Mouse (Mus musculus) C2C12 (cell line): ENCODE data around the gene Chrm5. TPM values are rescaled to one million over a fixed set of nuclear protein-coding genes. Genes with fewer than 3 reads are reported as not detected.

Experiments
- H3K27me3 ChIP-seq: one replicate; pipeline ENCODE4 v1.6.1; 2011; ENCODE audit not compliant: control insufficient read depth, insufficient read depth, insufficient read length
- H3K36me3 ChIP-seq: one replicate; pipeline ENCODE4 v1.6.1; 2011; ENCODE audit not compliant: control insufficient read depth, insufficient read depth
- H3K4me3 ChIP-seq: one replicate; pipeline ENCODE4 v1.5.1; 2011; ENCODE audit warnings: mild to moderate bottlenecking, control low read depth; ENCODE audit not compliant: poor library complexity, insufficient read depth, severe bottlenecking
- H3K79me2 ChIP-seq: one replicate; pipeline ENCODE4 v1.6.1; 2011; ENCODE audit not compliant: control insufficient read depth, insufficient read depth
- H3K79me3 ChIP-seq: one replicate; pipeline ENCODE4 v1.6.1; 2011; ENCODE audit warnings: low read depth, control low read depth
- H3ac ChIP-seq: one replicate; pipeline ENCODE3; 2011; ENCODE audit warnings: low read depth; ENCODE audit not compliant: control insufficient read depth, insufficient read length
- CEBPB ChIP-seq: IDR thresholded peaks from one replicate; pipeline ENCODE4 v1.6.1; 2011; ENCODE audit warnings: low read depth, mild to moderate bottlenecking, control low read depth, moderate library complexity
- CTCF ChIP-seq: IDR thresholded peaks from one replicate; pipeline ENCODE4 v1.5.1; 2011; ENCODE audit not compliant: control insufficient read depth, insufficient read depth, insufficient read length
- FOSL1 ChIP-seq: IDR thresholded peaks from one replicate; pipeline ENCODE4 v1.8.0; 2011; ENCODE audit warnings: mild to moderate bottlenecking, low read length; ENCODE audit not compliant: poor library complexity, insufficient read depth, severe bottlenecking
- MAX ChIP-seq: IDR thresholded peaks from one replicate; pipeline ENCODE4 v1.6.1; 2011; ENCODE audit warnings: mild to moderate bottlenecking, control low read depth
- MYOD1 ChIP-seq: IDR thresholded peaks from one replicate; pipeline ENCODE4 v1.6.1; 2011; ENCODE audit warnings: low read depth; ENCODE audit not compliant: control insufficient read depth, insufficient read length
- MYOG ChIP-seq: IDR thresholded peaks from one replicate; pipeline ENCODE4 v1.6.1; 2011; ENCODE audit not compliant: control insufficient read depth, insufficient read length; ENCODE audit errors: extremely low read depth
- USF1 ChIP-seq: IDR thresholded peaks from one replicate; pipeline ENCODE4 v1.6.1; 2011; ENCODE audit warnings: low read depth, mild to moderate bottlenecking, control low read depth, moderate library complexity
- long read RNA-seq, 2 experiments: library from polyadenylated mRNA; unstranded; transcript quantifications; one replicate each; pipeline ENCODE4 v2.0.0; 2019 to 2020
- polyA plus RNA-seq: library from polyadenylated mRNA; unstranded; fragments of >200 nt; fragmentation: generic; extraction: Trizol; gene quantifications from one replicate; pipeline ENCODE4 v1.2.1, GENCODE M21; 2012; ENCODE audit warnings: missing spikeins

Gene Chrm5
- not detected for polyA plus RNA-seq
- long read RNA-seq, experiment 1, result 0 reads
- long read RNA-seq, experiment 2, result 0 reads

- TF ChIP-seq CEBPB, result no peak
- H3K79me3 ChIP-seq, result no peaks in the 10 kb centered on the region
- no peaks in the 10 kb centered on the region for H3K79me2 ChIP-seq
- no peaks in the 10 kb centered on the region for H3K27me3 ChIP-seq
- H3ac ChIP-seq, result no peak within 1 kb of the TSS
- no peak within 1 kb of the TSS for H3K4me3 ChIP-seq
- no peaks in the 10 kb centered on the region for H3K36me3 ChIP-seq
Observed at GRCm38 (mm10) chr2:112480669-112481068, at the start of gene Chrm5. Gene Chrm5, minus strand, starts transcription at chr2:112480769.

DNA sequence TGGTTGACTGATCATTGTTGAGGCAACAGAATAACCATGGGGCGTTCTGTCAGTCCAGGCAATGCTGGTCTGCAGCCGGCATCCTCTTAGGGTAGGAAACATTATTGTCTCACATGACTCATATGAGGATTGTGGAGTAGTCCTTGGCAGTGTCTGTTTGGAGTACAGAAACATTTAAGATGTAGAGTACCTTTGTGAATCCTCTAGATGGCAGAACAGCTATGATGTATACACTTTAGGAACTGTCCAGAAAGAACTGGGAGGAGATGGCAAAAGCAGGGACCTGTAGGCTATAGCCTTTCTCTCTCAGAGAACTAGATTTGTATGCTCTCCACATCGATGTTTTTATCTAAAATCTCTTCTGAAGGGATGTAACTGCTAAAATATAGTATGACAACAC is 46.4 kb upstream of the Chrm5 start:
- TF ChIP-seq USF1, result no peak
- TF ChIP-seq MAX, result no peak
- TF ChIP-seq CEBPB, result no peak
- TF ChIP-seq MYOG, result no peak
- TF ChIP-seq MYOD1, result no peak
- no peak for TF ChIP-seq CTCF
- no peak for TF ChIP-seq FOSL1
- Histone ChIP-seq H3K4me3 (no peak overlapping the region), H3ac (no peak overlapping the region), H3K36me3 (no peaks in the 10 kb centered on the region), H3K79me3 (no peaks in the 10 kb centered on the region), H3K27me3 (no peaks in the 10 kb centered on the region), H3K79me2 (no peaks in the 10 kb centered on the region)

- TF ChIP-seq MYOG (no peak), MAX (no peak), FOSL1 (no peak), USF1 (no peak), CEBPB (no peak), CTCF (no peak), MYOD1 (no peak)
- H3K36me3 ChIP-seq, result no peaks in the 10 kb centered on the region
- H3K79me2 ChIP-seq, result no peaks in the 10 kb centered on the region
- no peaks in the 10 kb centered on the region for H3K79me3 ChIP-seq
- H3K4me3 ChIP-seq, result no peak overlapping the region
- H3K27me3 ChIP-seq, result no peaks in the 10 kb centered on the region
- no peak overlapping the region for H3ac ChIP-seq
Observed at GRCm38 (mm10) chr2:112520526-112521482, 40.2 kb upstream of the Chrm5 start.

- H3K36me3 ChIP-seq, result no peaks in the 10 kb centered on the region
- H3K79me2 ChIP-seq, result no peaks in the 10 kb centered on the region
- H3K4me3 ChIP-seq, result no peak overlapping the region
- H3ac ChIP-seq, result no peak overlapping the region
- no peaks in the 10 kb centered on the region for H3K79me3 ChIP-seq
- TF ChIP-seq CEBPB (no peak), MYOG (no peak), MYOD1 (no peak), MAX (no peak), FOSL1 (no peak), CTCF (no peak), USF1 (no peak)
- no peaks in the 10 kb centered on the region for H3K27me3 ChIP-seq
Observed at GRCm38 (mm10) chr2:112518541-112518940, 38.0 kb upstream of the Chrm5 start.

- Histone ChIP-seq H3K79me2 (no peaks in the 10 kb centered on the region), H3K4me3 (no peak overlapping the region), H3K79me3 (no peaks in the 10 kb centered on the region), H3K27me3 (no peaks in the 10 kb centered on the region), H3ac (no peak overlapping the region), H3K36me3 (no peaks in the 10 kb centered on the region)
- no peak for TF ChIP-seq FOSL1
- no peak for TF ChIP-seq CTCF
- no peak for TF ChIP-seq MYOD1
- no peak for TF ChIP-seq MYOG
- TF ChIP-seq MAX, result no peak
- no peak for TF ChIP-seq USF1
- no peak for TF ChIP-seq CEBPB
Observed at GRCm38 (mm10) chr2:112517218-112517617, 36.6 kb upstream of the Chrm5 start.

GRCm38 (mm10) chr2:112516728-112517127 is 36.2 kb upstream of the Chrm5 start:
- H3K4me3 ChIP-seq, result no peak overlapping the region
- H3ac ChIP-seq, result no peak overlapping the region
- H3K36me3 ChIP-seq, result no peaks in the 10 kb centered on the region
- TF ChIP-seq CTCF, result no peak
- TF ChIP-seq MAX, result no peak
- TF ChIP-seq CEBPB, result no peak
- no peak for TF ChIP-seq USF1
- no peak for TF ChIP-seq MYOG
- no peak for TF ChIP-seq FOSL1
- H3K27me3 ChIP-seq, result no peaks in the 10 kb centered on the region
- no peaks in the 10 kb centered on the region for H3K79me3 ChIP-seq
- H3K79me2 ChIP-seq, result no peaks in the 10 kb centered on the region
